Mouse (Mus musculus) CH12.LX (cell line): ENCODE measurements around the gene Npat.

ENCODE experiments used
- CTCF ChIP-seq, 2 experiments: IDR thresholded peaks in 1 of 2; conservative IDR thresholded peaks in 1 of 2; 2 replicates each; pipeline ENCODE4 v1.5.1; 2011 to 2012; ENCODE audit warnings: low read depth in 2 of 2, low read length in 2 of 2, improper control_type of control experiment in 1 of 2, inconsistent platforms in 1 of 2, mild to moderate bottlenecking in 1 of 2, moderate library complexity in 1 of 2
- ZMIZ1 ChIP-seq: IDR thresholded peaks from 2 replicates; pipeline ENCODE4 v1.6.1; 2012; ENCODE audit warnings: low read depth, mild to moderate bottlenecking, inconsistent platforms, low read length, improper control_type of control experiment

DNA sequence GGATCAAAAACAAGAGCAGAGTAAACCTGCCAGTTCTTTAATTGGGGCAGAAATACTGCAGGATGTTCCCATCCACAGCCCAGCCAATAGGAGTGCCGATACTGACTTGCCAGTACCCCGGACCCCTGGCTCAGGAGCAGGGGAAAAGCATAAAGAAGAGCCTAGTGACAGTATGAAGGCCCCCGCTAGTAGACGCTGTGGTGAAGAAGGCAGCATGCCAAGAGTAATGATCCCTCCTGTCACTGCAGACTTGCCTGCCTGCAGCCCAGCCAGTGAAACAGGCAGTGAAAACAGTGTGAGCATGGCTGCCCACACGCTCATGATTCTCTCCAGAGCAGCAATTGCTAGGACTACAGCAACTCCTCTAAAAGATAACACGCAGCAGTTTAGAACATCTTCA lies 33.8 kb downstream of the Npat start:
- TF ChIP-seq ZMIZ1 (no peak), CTCF (conservative IDR thresholded peaks at IDR 0.05 in 1 of 2, IDR thresholded peaks at IDR 0.05 in 1 of 2; ENCODE audit: low read depth in 2 of 2, low read length in 2 of 2) (no peak)
